Comparison of ENCODE assay signal across 8 mouse cellular contexts in genomic region chr7:70358020-70358847, GRCm38 (mm10). TPM values are rescaled to one million over a fixed set of nuclear protein-coding genes. Genes with fewer than 3 reads are reported as not detected.
DNase-seq lines count a peak whose midpoint lies in the region; ATAC-seq and TF ChIP-seq lines count a peak whose summit lies in the region.

No protein-coding gene starts in this region.

- TF ChIP-seq CTCF in lung, adult 2 months (IDR thresholded peaks at IDR 0.05; ENCODE audit: insufficient read depth, low read length), result no peak

- TF ChIP-seq POLR2A in lung, adult 2 months (IDR thresholded peaks at IDR 0.05; ENCODE audit: borderline replicate concordance, extremely low read depth, low read depth, low read length), result no peak; the same call in 1 of the 2 replicates

- no peak for ATAC-seq in limb, embryonic 13.5 days (ENCODE audit: low FRiP score, low read depth)
- ATAC-seq in monocyte, adult 5-6 weeks (replicated peaks; ENCODE audit: insufficient number of reproducible peaks, low FRiP score, low TSS enrichment, poor library complexity, severe bottlenecking), result no peak

- H3K36me3 ChIP-seq in hindbrain, embryonic 10.5 days, result peaks cover 60% of the 10 kb centered on the region
- peaks cover 37% of the 10 kb centered on the region for H3K36me3 ChIP-seq in limb, embryonic 13.5 days

- H3K4me3 ChIP-seq in lung, adult 2 months (replicated peaks; ENCODE audit: extremely low read depth, low read depth, low read length), result peak overlapping the region; percentile 91
- peak overlapping the region; percentile 93 for H3K4me3 ChIP-seq in hindbrain, embryonic 10.5 days
- H3K4me3 ChIP-seq in limb, embryonic 13.5 days, result peak overlapping the region; percentile 84

- no peaks in the 10 kb centered on the region for H3K9me3 ChIP-seq in hindbrain, embryonic 10.5 days
- H3K9me3 ChIP-seq in limb, embryonic 13.5 days, result no peaks in the 10 kb centered on the region

- H3K9ac ChIP-seq in limb, embryonic 13.5 days, result peak overlapping the region; percentile 99

- peak; percentile 60 for DNase-seq in lung, adult 2 months
- no peak for DNase-seq in lung, postnatal 25 days (ENCODE audit: low spot score)
- peak; percentile 62 for DNase-seq in embryo, embryonic 10 days (ENCODE audit: low spot score)
- peak; percentile 64 for DNase-seq in hindbrain, embryonic 10.5 days (ENCODE audit: low spot score)
- DNase-seq in retina, postnatal 1 day, result peak; percentile 44
- no peak for DNase-seq in gastrocnemius, postnatal 14 days

- peak overlapping the region; percentile 85 for H3K4me2 ChIP-seq in limb, embryonic 13.5 days (replicated peaks)

- peaks cover 35% of the 10 kb centered on the region for H3K27me3 ChIP-seq in hindbrain, embryonic 10.5 days (ENCODE audit: insufficient read depth, poor library complexity, severe bottlenecking)
- peaks cover 12% of the 10 kb centered on the region for H3K27me3 ChIP-seq in limb, embryonic 13.5 days

- intact Hi-C loops in gastrocnemius, postnatal 14 days (cut with DNase I; ENCODE audit: low total_unique reads), result no loop called here

- H3K4me1 ChIP-seq in lung, adult 2 months (ENCODE audit: control insufficient read depth, insufficient read depth, low read length), result peaks cover 2% of the 10 kb centered on the region; the same call in 1 of the 2 replicates
- H3K4me1 ChIP-seq in hindbrain, embryonic 10.5 days (replicated peaks), result peaks cover 55% of the 10 kb centered on the region
- peaks cover 39% of the 10 kb centered on the region for H3K4me1 ChIP-seq in limb, embryonic 13.5 days

- H3K27ac ChIP-seq in hindbrain, embryonic 10.5 days, result peak overlapping the region; percentile 99
- peak overlapping the region; percentile 100 for H3K27ac ChIP-seq in limb, embryonic 13.5 days

- WGBS in lung, adult 2 months, result 19% methylated on average over 33 of the region's 33 CpGs
- WGBS in hindbrain, embryonic 10.5 days, result under 1% methylated on average over 33 of the region's 33 CpGs
- 2% methylated on average over 33 of the region's 33 CpGs for WGBS in limb, embryonic 13.5 days

RNA-seq across cellular contexts. Expression of gene Nr2f2, which starts 8.3 kb away (rescaled TPM):
- 231 and 263 TPM in 2 replicates for polyA plus RNA-seq in lung, adult 2 months (2012; rRNA removed)
- polyA plus RNA-seq in hindbrain, embryonic 10.5 days (2016; fragmentation: Nextera tagmentation; extraction: Ambion mirVana), result 83.4 and 86.4 TPM in 2 replicates
- polyA plus RNA-seq in limb, embryonic 13.5 days (2015; fragmentation: Nextera tagmentation; extraction: Ambion mirVana), result 62.3 and 65.9 TPM in 2 replicates
- not detected in 3 replicates for total RNA-seq in monocyte, adult 5-6 weeks (2017)
- 10 to 100 TPM; 22.2 to 30.2 TPM for total RNA-seq in gastrocnemius, postnatal 14 days (2021)

Comparison
In these comparisons a context has a peak if more than half of its experiments do, and no peak if none do; other contexts are left out.
1. DNase-seq: peak in lung, adult 2 months (single experiment), embryo, embryonic 10 days (single experiment), hindbrain, embryonic 10.5 days (single experiment) and retina, postnatal 1 day (single experiment); none in lung, postnatal 25 days (single experiment) and gastrocnemius, postnatal 14 days (single experiment).
2. Peak in every context shown above with its lines, with median percentiles within 50 percentile points of each other: H3K4me3 ChIP-seq.